Mouse (Mus musculus) c-Kit-positive CD71-negative TER-119-negative erythroid progenitor cells, embryonic 14.5 days (primary cell): Measurements from ENCODE around the gene Rtn1.

Experiments used
- DNase-seq: peaks from one replicate; pipeline ENCODE4 v3.0.0-alpha.2; 2013; ENCODE audit warnings: low read depth

The Rtn1 gene

GRCm38 (mm10) chr12:72408954-72409353 is at the start of gene Rtn1:
TSS of gene Rtn1 (minus strand) at chr12:72409054.
- no peak for DNase-seq

- DNase-seq: no peak
Measured at GRCm38 (mm10) chr12:72453941-72454340, 45.1 kb upstream of the Rtn1 start.

- DNase-seq: no peak
Measured at GRCm38 (mm10) chr12:72441839-72442576, 33.2 kb upstream of the Rtn1 start, which contains the start of gene Lrrc9. TSS of gene Lrrc9 (plus strand) at chr12:72441866.

GRCm38 (mm10) chr12:72438961-72439480 is 30.2 kb upstream of the Rtn1 start:
- no peak for DNase-seq

- DNase-seq: no peak
Measured at GRCm38 (mm10) chr12:72437676-72438341, 29.0 kb upstream of the Rtn1 start.

GRCm38 (mm10) chr12:72433241-72433865 is 24.5 kb upstream of the Rtn1 start:
- DNase-seq: no peak

GRCm38 (mm10) chr12:72432209-72432608 is 23.4 kb upstream of the Rtn1 start:
- no peak for DNase-seq

- no peak for DNase-seq
Measured at GRCm38 (mm10) chr12:72427722-72428126, 18.9 kb upstream of the Rtn1 start.

GRCm38 (mm10) chr12:72422681-72423080 is 13.8 kb upstream of the Rtn1 start:
- DNase-seq: no peak

- no peak for DNase-seq
Measured at GRCm38 (mm10) chr12:72417762-72418161, 8.9 kb upstream of the Rtn1 start.

- DNase-seq: peak; percentile 13
Measured at GRCm38 (mm10) chr12:72408111-72408891, 553 bp downstream of the Rtn1 start.

- no peak for DNase-seq
Measured at GRCm38 (mm10) chr12:72407721-72408110, 1.1 kb downstream of the Rtn1 start.

GRCm38 (mm10) chr12:72407146-72407545 is 1.7 kb downstream of the Rtn1 start:
- no peak for DNase-seq

GRCm38 (mm10) chr12:72405031-72405430 is 3.8 kb downstream of the Rtn1 start:
- no peak for DNase-seq

- no peak for DNase-seq
Measured at GRCm38 (mm10) chr12:72393046-72393805, 15.6 kb downstream of the Rtn1 start.

- no peak for DNase-seq
Measured at GRCm38 (mm10) chr12:72390346-72390745, 18.5 kb downstream of the Rtn1 start.

- DNase-seq: no peak
Measured at GRCm38 (mm10) chr12:72389377-72390103, 19.3 kb downstream of the Rtn1 start.

- DNase-seq: no peak
Measured at GRCm38 (mm10) chr12:72388835-72389234, 20.0 kb downstream of the Rtn1 start.

- no peak for DNase-seq
Measured at GRCm38 (mm10) chr12:72388135-72388534, 20.7 kb downstream of the Rtn1 start.

GRCm38 (mm10) chr12:72376309-72376708 is 32.5 kb downstream of the Rtn1 start:
- no peak for DNase-seq

- DNase-seq: no peak
Measured at GRCm38 (mm10) chr12:72374823-72375225, 34.0 kb downstream of the Rtn1 start.
